Mouse (Mus musculus) spleen, postnatal 0 days (tissue): ENCODE measurements around the gene Prl2b1. TPM values are rescaled to one million over a fixed set of nuclear protein-coding genes. Genes with fewer than 3 reads are reported as not detected.

ENCODE experiments used
- polyA plus RNA-seq: library from polyadenylated mRNA; unstranded; fragments of >200 nt; fragmentation: Nextera tagmentation; extraction: Ambion mirVana; gene quantifications from 2 replicates; pipeline ENCODE4 v1.2.1, GENCODE M21; 2015

The Prl2b1 gene
- not detected in 2 replicates for polyA plus RNA-seq

DNA sequence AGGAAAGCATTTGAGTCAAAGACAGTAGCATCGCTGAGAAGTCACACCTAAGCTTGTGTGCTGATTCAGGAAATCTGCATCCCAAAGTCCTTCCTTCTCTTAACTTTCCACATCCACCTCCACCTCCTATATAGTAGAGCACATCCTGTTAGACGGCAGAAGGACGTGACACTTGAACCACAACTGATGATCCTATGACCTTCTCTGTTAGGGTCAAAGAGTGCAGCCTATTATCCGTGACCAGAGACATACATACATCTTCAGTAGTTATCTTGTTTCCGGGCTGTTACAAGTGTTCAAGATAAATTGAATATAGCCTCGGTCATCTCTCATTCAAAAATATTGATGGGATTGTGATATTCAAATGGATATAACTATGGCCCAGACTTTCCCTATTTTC lies at the start of gene Prl2b1:
Prl2b1 (minus strand) TSS at position 101 of the 400 bp plus-strand sequence.

DNA sequence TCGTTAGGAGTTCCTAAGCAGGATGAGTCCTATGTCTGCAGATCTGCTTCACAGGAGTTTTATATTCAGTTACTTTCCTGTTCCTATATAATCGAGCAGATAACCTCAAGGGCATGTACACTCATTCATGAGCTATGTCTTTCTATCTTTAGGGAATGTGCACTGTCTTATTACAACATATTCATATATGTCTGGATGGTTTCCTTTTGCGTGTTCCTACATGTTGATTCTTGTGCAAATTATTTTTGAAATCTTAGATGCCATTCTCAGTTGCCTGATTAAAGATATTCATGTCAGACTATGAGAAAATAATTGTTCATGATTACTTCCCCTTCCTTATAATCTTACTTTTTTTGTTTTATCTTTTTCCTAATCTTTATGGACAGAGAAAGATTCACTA lies 47.9 kb upstream of the Prl2b1 start, which contains the start of gene Prl8a6:
Prl8a6 (minus strand) TSS at position 101 of the 400 bp plus-strand sequence.

DNA sequence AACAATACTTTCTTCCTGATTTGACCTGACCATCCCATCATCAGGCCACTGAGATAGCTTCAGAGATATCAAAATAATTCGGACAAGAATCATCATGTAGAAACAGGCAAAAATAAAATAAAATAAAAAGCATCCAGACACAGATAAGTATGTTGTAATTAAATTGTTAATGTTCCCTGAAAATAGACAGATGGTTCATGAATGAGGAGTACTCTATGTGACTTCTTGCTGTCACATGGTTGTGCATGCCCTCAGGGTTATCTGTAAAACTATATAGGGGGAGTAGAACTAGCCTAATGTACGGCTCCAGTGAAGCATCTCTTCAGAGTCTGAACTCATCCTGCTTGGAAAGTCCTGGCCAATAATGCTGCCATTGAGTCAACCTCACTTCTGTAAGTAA lies 45.3 kb downstream of the Prl2b1 start, which contains the start of gene Prl8a2:
Prl8a2 (plus strand) TSS at position 301 of the 400 bp plus-strand sequence.

Other genes with a start within 250 kb of the Prl2b1 start
- not detected in 2 replicates for gene Prl3d3, start 234.1 kb downstream of the Prl2b1 start, polyA plus RNA-seq
- gene Prl3c1, start 194.2 kb downstream of the Prl2b1 start, polyA plus RNA-seq: not detected in 2 replicates
- gene Prl3b1, start 149.0 kb downstream of the Prl2b1 start, polyA plus RNA-seq: not detected in 2 replicates
- not detected in 2 replicates for gene Prl3a1, start 131.4 kb downstream of the Prl2b1 start, polyA plus RNA-seq
- gene Prl6a1, start 78.2 kb downstream of the Prl2b1 start, polyA plus RNA-seq: not detected in 2 replicates
- not detected in 2 replicates for gene Prl8a2, start 45.2 kb downstream of the Prl2b1 start, polyA plus RNA-seq
- not detected in 2 replicates for gene Prl8a6, start 47.8 kb upstream of the Prl2b1 start, polyA plus RNA-seq
- gene Prl8a8, start 122.4 kb upstream of the Prl2b1 start, polyA plus RNA-seq: not detected in 2 replicates
- gene Prl8a9, start 173.8 kb upstream of the Prl2b1 start, polyA plus RNA-seq: not detected in 2 replicates
- not detected in 2 replicates for gene Prl8a1, start 191.3 kb upstream of the Prl2b1 start, polyA plus RNA-seq
- gene Prl7b1, start 219.7 kb upstream of the Prl2b1 start, polyA plus RNA-seq: not detected in 2 replicates